Mouse (Mus musculus): ENCODE results near the gene Rora.

- no peak for TF ChIP-seq POLR2A (IDR thresholded peaks at IDR 0.05; ENCODE audit: borderline replicate concordance, low read depth, low read length)
- no peak for TF ChIP-seq CTCF (IDR thresholded peaks at IDR 0.05; ENCODE audit: low read depth, low read length)
These were observed 667.0 kb downstream of the Rora start for GRCm38 (mm10) chr9:69320635-69321027.
